Mouse (Mus musculus) midbrain, embryonic 12.5 days (tissue): Measurements from ENCODE around the gene Zmynd12. TPM values are rescaled to one million over a fixed set of nuclear protein-coding genes. Genes with fewer than 3 reads are reported as not detected.
A peak's percentile ranks its signal among the peaks of the same experiment; 100 is the strongest.

Experiments
- ATAC-seq: fragments of 200-750 bp; cut with Nextera tagmentation; 2 replicates; pipeline ENCODE4 v1.8.0; 2017; ENCODE audit warnings: low read depth, moderate TSS enrichment, moderate library complexity; ENCODE audit not compliant: low FRiP score
- H3K27ac ChIP-seq: fragments of 300-500 bp; sonication (generic); replicated peaks from 2 replicates; pipeline ENCODE4 v1.5.1; 2016; ENCODE audit warnings: mild to moderate bottlenecking
- H3K27me3 ChIP-seq: fragments of 300-500 bp; sonication (generic); 2 replicates; pipeline ENCODE4 v1.6.1; 2016; ENCODE audit warnings: mild to moderate bottlenecking
- H3K36me3 ChIP-seq: fragments of 300-500 bp; sonication (generic); 2 replicates; pipeline ENCODE4 v1.6.1; 2016
- H3K4me1 ChIP-seq: fragments of 300-500 bp; sonication (generic); 2 replicates; pipeline ENCODE4 v1.6.1; 2016
- H3K4me2 ChIP-seq: fragments of 300-500 bp; sonication (generic); replicated peaks from 2 replicates; pipeline ENCODE4 v1.6.1; 2016; ENCODE audit warnings: mild to moderate bottlenecking, moderate library complexity
- H3K4me3 ChIP-seq: fragments of 300-500 bp; sonication (generic); 2 replicates; pipeline ENCODE4 v1.5.1; 2016; ENCODE audit warnings: mild to moderate bottlenecking
- H3K9ac ChIP-seq: fragments of 300-500 bp; sonication (generic); replicated peaks from 2 replicates; pipeline ENCODE4 v1.6.1; 2016; ENCODE audit warnings: mild to moderate bottlenecking, moderate library complexity
- H3K9me3 ChIP-seq: fragments of 300-500 bp; sonication (generic); 2 replicates; pipeline ENCODE4 v1.6.1; 2016; ENCODE audit warnings: mild to moderate bottlenecking
- WGBS: fragments of 180-500 bp; shearing (Covaris S2); methylation state at CpG from one replicate; pipeline ENCODE4 v1.1.7; 2016; 5-methylcytosine and 5-hydroxymethylcytosine counted together
- polyA plus RNA-seq: library from polyadenylated mRNA; unstranded; fragments of >200 nt; fragmentation: Nextera tagmentation; extraction: Ambion mirVana; gene quantifications from 2 replicates; pipeline ENCODE4 v1.2.1, GENCODE M21; 2016

The Zmynd12 gene
- polyA plus RNA-seq, 1 experiment from 2014 or later, result 0.20 TPM

DNA sequence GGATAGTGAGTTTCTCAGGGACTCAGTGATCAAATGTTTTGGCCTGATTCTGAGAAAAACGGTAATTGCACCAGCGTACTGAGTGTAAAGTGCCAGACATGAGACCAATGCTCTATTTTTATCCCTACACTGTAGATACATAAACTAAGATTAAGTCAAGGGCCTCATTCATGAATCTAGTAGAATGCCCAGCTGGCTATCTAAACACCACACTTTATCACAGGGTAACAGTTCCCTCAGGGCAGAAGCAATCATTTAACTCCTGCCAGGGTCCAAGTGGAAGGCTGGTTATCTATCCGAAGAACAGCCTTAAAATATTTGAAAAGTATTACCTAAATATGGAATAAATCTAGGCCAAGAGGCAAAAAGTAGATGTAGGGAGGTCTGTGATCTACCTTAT lies 4.7 kb upstream of the Zmynd12 start:
- Histone ChIP-seq H3K4me2 (no peak overlapping the region), H3K36me3 (no peaks in the 10 kb centered on the region), H3K9me3 (no peaks in the 10 kb centered on the region), H3K4me3 (no peak overlapping the region), H3K27me3 (peaks cover 13% of the 10 kb centered on the region), H3K27ac (no peak overlapping the region), H3K4me1 (peaks cover 17% of the 10 kb centered on the region), H3K9ac (no peak overlapping the region)
- no peak for ATAC-seq
- WGBS, result 93% methylated on average over 3 of the region's 3 CpGs

DNA sequence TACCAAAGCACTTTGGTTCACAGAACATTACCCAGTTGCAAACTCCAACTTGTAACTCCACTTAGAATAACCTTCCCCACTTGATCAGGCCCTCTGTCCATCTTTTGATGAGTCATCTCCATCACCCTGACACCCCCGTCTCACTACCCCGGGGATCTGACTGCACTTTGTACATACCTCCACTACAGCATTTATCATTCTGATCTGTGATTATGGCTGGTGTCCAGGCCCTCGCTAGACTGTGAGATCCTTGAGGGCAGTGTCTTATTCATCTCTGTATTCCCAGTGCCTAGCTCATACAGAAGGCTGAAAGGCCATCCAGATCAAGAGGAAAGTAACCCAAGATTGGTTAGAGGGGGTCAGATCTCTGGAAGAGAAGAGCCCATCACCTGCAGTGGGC lies 1.4 kb upstream of the Zmynd12 start:
- 73% methylated on average over 3 of the region's 3 CpGs for WGBS
- Histone ChIP-seq H3K9me3 (no peaks in the 10 kb centered on the region), H3K4me2 (peak overlapping the region; percentile 86), H3K36me3 (no peaks in the 10 kb centered on the region), H3K4me3 (peak overlapping the region; percentile 74), H3K27ac (no peak overlapping the region), H3K27me3 (peaks cover 24% of the 10 kb centered on the region), H3K4me1 (peaks cover 18% of the 10 kb centered on the region), H3K9ac (peak overlapping the region; percentile 82; the same call in 1 of the 2 replicates)
- ATAC-seq, result no peak

DNA sequence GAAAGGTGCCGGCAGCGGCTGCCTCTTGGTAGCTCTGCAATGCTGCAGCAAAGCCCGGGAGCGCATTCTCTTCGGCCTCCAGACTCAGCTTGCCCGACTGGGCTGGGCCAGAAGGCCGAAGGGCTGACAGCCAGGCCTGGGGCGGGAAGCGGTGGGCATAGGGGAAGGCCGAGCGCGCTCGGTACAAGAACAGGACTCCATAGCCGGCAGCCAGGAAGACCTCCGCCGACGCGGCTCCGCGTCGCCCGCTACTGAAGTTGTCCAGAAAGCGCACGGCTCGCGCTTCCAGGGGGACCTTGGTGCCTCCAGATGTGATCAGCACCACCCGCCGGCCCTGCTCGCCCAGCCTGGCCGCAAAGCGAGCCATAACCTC lies 707 bp upstream of the Zmynd12 start:
- under 1% methylated on average over 31 of the region's 31 CpGs for WGBS
- H3K27me3 ChIP-seq, result peaks cover 20% of the 10 kb centered on the region
- peak overlapping the region; percentile 74 for H3K4me3 ChIP-seq
- peak overlapping the region; percentile 82 for H3K9ac ChIP-seq
- H3K36me3 ChIP-seq, result no peaks in the 10 kb centered on the region
- peak overlapping the region; percentile 86 for H3K4me2 ChIP-seq
- ATAC-seq, result no peak; the same call in 1 of the 2 replicates
- no peaks in the 10 kb centered on the region for H3K9me3 ChIP-seq
- H3K4me1 ChIP-seq, result peaks cover 18% of the 10 kb centered on the region
- peak overlapping the region; percentile 86 for H3K27ac ChIP-seq

DNA sequence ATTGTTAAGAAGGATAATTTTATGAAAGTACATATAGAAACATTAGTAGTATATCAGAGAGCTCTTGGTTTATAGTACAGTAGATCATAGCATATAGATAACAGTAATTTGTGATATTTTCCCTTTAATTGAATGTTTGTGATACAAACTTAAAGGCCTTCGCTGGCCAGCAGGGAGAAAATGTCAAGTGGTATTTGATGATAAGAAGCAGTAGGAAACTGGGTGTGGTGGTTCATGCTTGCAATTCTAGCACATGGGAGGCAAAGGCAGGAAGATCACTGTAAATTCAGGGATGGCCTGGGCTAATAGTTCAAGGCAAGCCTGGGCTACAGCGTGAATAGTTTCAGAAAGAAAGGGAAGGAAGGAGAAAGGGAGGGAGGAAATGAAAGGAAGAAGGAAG lies 2.5 kb downstream of the Zmynd12 start:
- 95% methylated on average over 2 of the region's 2 CpGs for WGBS

DNA sequence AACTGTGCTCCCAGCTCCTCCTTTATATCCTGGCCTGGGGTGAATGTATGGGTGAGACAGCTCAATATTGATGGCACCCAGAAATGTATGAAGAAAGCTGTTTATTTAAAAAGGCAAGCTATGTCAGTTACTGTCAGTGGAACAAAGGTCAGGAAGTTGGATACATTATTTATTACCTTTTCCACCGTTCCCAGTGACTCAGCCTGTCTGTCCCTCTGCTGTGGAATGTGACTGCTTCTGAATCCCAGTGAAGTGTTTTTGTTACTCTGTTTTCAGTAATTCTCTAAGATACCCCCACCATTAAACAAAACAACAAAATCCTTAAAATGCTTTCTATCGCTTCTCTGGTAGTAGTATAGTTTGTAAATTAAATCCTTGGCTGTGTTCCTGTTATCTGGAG lies 3.0 kb downstream of the Zmynd12 start:
- no peak for ATAC-seq
- no peak overlapping the region for H3K27ac ChIP-seq
- WGBS, result 77% methylated on average over 2 of the region's 2 CpGs

More for the DNA sequence above, 2.5 kb downstream of the Zmynd12 start:
- H3K36me3 ChIP-seq, result no peaks in the 10 kb centered on the region
- H3K4me2 ChIP-seq, result no peak overlapping the region
- peaks cover 18% of the 10 kb centered on the region for H3K4me1 ChIP-seq
- peaks cover 14% of the 10 kb centered on the region for H3K27me3 ChIP-seq
- no peak overlapping the region for H3K27ac ChIP-seq
- no peaks in the 10 kb centered on the region for H3K9me3 ChIP-seq
- H3K4me3 ChIP-seq, result no peak overlapping the region
- ATAC-seq, result no peak
- no peak overlapping the region for H3K9ac ChIP-seq

DNA sequence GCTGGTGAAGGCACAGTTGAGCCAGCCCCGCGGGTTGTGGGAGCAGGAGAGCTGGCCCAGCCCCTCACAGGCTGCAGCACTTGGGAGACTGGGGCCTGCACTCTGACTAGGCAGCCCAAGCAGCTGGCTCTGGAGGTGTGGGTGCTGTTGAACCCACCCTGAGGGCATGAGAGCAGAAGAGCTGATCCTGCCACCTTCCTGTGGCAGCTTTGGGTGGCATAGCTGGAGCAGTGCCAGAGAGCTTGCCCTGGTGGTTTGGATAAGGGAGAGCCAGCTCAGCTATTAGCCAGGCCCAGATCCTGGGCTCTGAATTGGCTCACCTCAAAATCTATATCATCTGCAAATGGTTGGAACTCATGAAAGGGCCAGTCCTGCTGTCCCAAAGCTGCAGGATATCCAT lies 5.1 kb downstream of the Zmynd12 start:
- Histone ChIP-seq H3K9me3 (no peaks in the 10 kb centered on the region), H3K27me3 (peaks cover 14% of the 10 kb centered on the region), H3K4me3 (no peak overlapping the region), H3K4me1 (peaks cover 7% of the 10 kb centered on the region), H3K4me2 (no peak overlapping the region), H3K27ac (no peak overlapping the region), H3K9ac (no peak overlapping the region), H3K36me3 (no peaks in the 10 kb centered on the region)
- no peak for ATAC-seq
- 53% methylated on average over 2 of the region's 2 CpGs for WGBS

More for the DNA sequence above, 3.0 kb downstream of the Zmynd12 start:
- no peak overlapping the region for H3K4me3 ChIP-seq
- peaks cover 18% of the 10 kb centered on the region for H3K4me1 ChIP-seq
- no peak overlapping the region for H3K4me2 ChIP-seq
- H3K9me3 ChIP-seq, result no peaks in the 10 kb centered on the region
- H3K36me3 ChIP-seq, result no peaks in the 10 kb centered on the region
- peaks cover 14% of the 10 kb centered on the region for H3K27me3 ChIP-seq
- no peak overlapping the region for H3K9ac ChIP-seq

DNA sequence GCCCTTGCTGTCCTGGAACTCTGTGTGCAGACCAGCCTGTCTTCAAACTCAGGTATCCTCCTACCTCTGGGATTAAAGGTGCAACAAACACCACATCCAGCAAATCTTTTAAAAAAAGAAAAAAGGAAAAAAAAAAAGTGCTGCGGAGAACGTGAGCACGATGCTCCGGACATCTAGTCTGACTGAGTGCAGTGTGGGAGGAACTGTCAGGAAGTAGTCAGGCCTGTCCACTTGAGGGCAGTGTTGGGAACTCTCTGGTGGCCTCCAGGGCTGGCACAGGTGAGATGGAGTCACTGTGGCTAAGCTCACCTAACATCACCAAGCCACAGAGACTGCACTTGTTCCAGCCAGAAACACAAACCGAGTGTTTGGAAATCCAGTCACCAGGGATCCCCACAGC lies 8.1 kb downstream of the Zmynd12 start:
- WGBS, result 21% methylated on average over 5 of the region's 5 CpGs

DNA sequence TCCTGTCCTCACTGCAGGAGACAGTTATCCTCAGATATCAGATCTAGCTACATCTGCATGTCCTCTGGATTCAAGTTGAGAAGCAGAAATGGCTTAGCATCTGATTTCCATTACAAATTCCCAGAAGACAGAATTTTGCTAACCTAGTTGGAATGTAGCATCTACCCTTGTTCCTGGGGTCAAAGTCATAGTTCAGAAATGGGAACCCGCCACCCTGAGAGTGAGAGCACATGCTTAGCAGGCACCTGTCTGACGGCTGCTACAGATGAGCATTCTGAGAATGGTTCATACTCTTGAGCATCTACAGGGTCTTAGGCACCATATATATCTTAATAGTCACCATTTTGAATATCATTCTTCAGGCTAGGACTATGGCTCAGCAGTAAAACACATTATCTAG lies 15.3 kb downstream of the Zmynd12 start:
- H3K9ac ChIP-seq, result no peak overlapping the region
- H3K4me2 ChIP-seq, result no peak overlapping the region
- peaks cover 5% of the 10 kb centered on the region; the same call in 1 of the 2 replicates for H3K9me3 ChIP-seq
- 77% methylated on average over 2 of the region's 2 CpGs for WGBS
- ATAC-seq, result no peak
- no peak overlapping the region for H3K4me3 ChIP-seq
- no peaks in the 10 kb centered on the region for H3K4me1 ChIP-seq
- H3K36me3 ChIP-seq, result no peaks in the 10 kb centered on the region
- H3K27me3 ChIP-seq, result no peaks in the 10 kb centered on the region
- no peak overlapping the region for H3K27ac ChIP-seq

More for the DNA sequence above, 8.1 kb downstream of the Zmynd12 start:
- Histone ChIP-seq H3K9ac (no peak overlapping the region), H3K4me1 (no peaks in the 10 kb centered on the region), H3K27ac (no peak overlapping the region), H3K27me3 (0 out of 2 replicates have a peak, but pooled peaks cover 4% of the 10 kb centered on the region), H3K36me3 (no peaks in the 10 kb centered on the region), H3K4me2 (no peak overlapping the region), H3K9me3 (0 out of 2 replicates have a peak, but pooled peaks cover under 1% of the 10 kb centered on the region), H3K4me3 (no peak overlapping the region)
- ATAC-seq, result no peak

DNA sequence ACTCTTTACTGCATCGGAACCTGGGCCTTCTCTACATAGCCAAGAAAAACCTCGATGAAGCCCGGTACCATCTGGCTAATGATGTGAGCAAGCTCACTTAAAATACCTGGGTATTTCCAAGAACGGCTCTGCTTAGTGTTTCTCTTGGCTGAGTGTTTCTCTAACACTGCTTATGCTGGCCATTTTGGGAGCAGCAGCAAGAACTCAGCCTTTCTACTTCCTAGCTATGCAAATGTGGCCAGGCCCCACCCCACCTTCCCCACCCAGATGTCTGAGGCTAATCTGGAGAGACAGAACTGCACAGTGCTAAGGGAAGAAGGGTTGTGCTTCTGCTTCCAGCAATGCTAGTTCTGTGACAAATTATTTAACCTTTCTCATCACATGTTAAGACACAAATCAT lies 19.2 kb downstream of the Zmynd12 start:
- no peaks in the 10 kb centered on the region for H3K4me1 ChIP-seq
- H3K36me3 ChIP-seq, result no peaks in the 10 kb centered on the region
- no peak overlapping the region for H3K4me2 ChIP-seq
- no peak overlapping the region for H3K27ac ChIP-seq
- no peak overlapping the region for H3K4me3 ChIP-seq
- no peaks in the 10 kb centered on the region for H3K9me3 ChIP-seq
- H3K9ac ChIP-seq, result no peak overlapping the region
- no peaks in the 10 kb centered on the region for H3K27me3 ChIP-seq
- no peak for ATAC-seq
- WGBS, result over 99% methylated on average over 4 of the region's 4 CpGs

DNA sequence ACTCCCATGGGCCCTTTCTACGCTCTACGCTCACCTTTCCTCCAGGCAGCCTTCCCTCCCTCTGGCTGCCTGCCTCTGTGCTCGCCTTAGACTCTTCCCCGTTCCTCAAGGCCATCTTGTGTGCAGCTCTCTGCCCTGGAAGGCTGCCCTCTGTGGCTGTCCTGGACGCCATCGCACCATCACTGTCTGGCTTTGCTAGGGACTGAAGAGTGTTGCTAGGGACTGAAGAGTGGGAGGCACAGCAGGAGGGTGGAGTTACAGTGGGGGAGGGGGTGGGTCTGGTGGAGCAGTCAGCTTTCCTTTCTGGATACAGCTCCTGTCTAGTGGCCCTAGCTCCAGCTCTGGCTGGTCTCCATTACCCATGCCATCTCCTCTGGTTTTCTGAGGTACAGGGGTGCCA lies 19.9 kb downstream of the Zmynd12 start:
- Histone ChIP-seq H3K27ac (no peak overlapping the region), H3K9ac (no peak overlapping the region), H3K36me3 (no peaks in the 10 kb centered on the region), H3K9me3 (no peaks in the 10 kb centered on the region), H3K4me1 (no peaks in the 10 kb centered on the region), H3K4me2 (no peak overlapping the region), H3K4me3 (no peak overlapping the region), H3K27me3 (no peaks in the 10 kb centered on the region)
- no peak for ATAC-seq
- 48% methylated on average over 6 of the region's 6 CpGs for WGBS

DNA sequence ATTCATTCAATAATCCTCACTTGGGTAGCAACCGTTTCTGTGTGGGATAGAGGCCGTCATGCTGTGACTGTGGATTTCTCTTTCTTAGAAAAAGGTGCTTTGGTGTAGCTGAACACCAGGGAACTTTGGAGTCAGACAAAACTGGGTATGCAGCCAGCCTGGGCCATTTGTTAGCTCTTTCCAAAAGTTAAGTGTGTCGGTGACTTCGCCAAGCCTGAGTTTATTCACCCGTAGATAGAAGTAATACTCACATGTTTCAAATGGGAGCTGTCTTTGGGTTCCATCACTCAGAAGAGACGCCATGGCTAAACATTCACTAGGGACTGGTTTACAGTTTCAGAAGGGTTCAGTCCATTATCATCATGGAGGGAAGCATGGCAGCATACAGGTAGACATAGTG lies 24.6 kb downstream of the Zmynd12 start:
- H3K36me3 ChIP-seq, result no peaks in the 10 kb centered on the region
- H3K9me3 ChIP-seq, result no peaks in the 10 kb centered on the region
- 92% methylated on average over 6 of the region's 6 CpGs for WGBS
- H3K4me1 ChIP-seq, result no peaks in the 10 kb centered on the region
- no peaks in the 10 kb centered on the region for H3K27me3 ChIP-seq
- no peak overlapping the region for H3K9ac ChIP-seq
- ATAC-seq, result no peak
- H3K4me2 ChIP-seq, result no peak overlapping the region
- H3K4me3 ChIP-seq, result no peak overlapping the region
- H3K27ac ChIP-seq, result no peak overlapping the region

DNA sequence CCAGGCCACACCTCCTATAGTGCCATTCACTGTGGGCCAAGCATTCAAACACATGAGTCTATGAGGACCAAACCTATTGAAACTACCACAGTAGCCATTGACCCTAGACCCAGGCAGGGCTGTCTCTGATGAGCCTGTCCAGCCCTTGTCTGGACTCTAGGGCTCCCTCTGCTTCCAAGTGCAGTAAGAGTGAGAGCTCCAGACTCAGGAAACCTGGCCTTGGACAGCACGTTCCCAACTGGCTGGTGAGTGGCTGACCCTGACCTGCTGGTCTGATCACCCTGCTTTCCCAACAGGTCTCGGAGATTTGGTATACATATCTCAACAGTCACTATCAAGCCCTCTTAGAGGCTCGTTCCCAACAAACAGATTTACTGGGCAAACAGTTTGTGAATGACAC lies 25.2 kb downstream of the Zmynd12 start:
- no peak overlapping the region for H3K4me2 ChIP-seq
- ATAC-seq, result no peak
- WGBS, result 84% methylated on average over 3 of the region's 3 CpGs

DNA sequence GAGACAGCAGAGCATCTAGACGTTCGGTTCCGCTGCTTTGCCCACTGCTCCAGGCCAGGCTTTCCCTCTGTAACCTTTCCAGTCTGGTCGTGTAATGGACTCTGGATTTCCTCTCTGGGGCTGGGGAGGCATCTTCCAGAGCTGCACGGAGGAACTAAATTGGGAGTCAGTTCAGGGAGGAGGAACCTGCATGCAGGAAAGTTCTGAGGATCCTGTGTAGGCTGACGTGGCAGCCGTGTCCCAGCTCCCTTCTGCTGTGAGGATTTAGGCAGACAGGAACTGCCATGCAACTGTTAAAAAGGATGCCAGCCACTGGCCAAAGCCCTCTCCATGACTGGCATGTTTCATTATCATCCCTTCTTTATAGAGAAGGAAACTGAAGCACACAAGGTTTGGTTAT lies 27.8 kb downstream of the Zmynd12 start:
- Histone ChIP-seq H3K4me1 (peaks cover 8% of the 10 kb centered on the region), H3K36me3 (no peaks in the 10 kb centered on the region), H3K27ac (no peak overlapping the region), H3K4me2 (no peak overlapping the region), H3K9me3 (no peaks in the 10 kb centered on the region), H3K9ac (no peak overlapping the region), H3K4me3 (no peak overlapping the region), H3K27me3 (no peaks in the 10 kb centered on the region)
- WGBS, result 80% methylated on average over 7 of the region's 7 CpGs
- no peak for ATAC-seq

More for the DNA sequence above, 25.2 kb downstream of the Zmynd12 start:
- no peaks in the 10 kb centered on the region for H3K27me3 ChIP-seq
- no peak overlapping the region for H3K27ac ChIP-seq
- H3K4me1 ChIP-seq, result no peaks in the 10 kb centered on the region
- H3K4me3 ChIP-seq, result no peak overlapping the region
- no peaks in the 10 kb centered on the region for H3K9me3 ChIP-seq
- no peak overlapping the region for H3K9ac ChIP-seq
- no peaks in the 10 kb centered on the region for H3K36me3 ChIP-seq
